Mouse (Mus musculus) ovary, adult 18-20 months (tissue): Measurements from ENCODE around the gene Selenof.

Experiments
- DNase-seq: peaks from one replicate; pipeline ENCODE4 v3.0.0; 2022; ENCODE audit warnings: low spot score, mixed read lengths

The Selenof gene

GRCm38 (mm10) chr3:144570047-144570815 is at the start of gene Selenof, which contains the start of gene Hs2st1:
Gene Selenof, plus strand, starts transcription at chr3:144570304.
Gene Hs2st1, minus strand, starts transcription at chr3:144570181.
- DNase-seq = peak; percentile 99

GRCm38 (mm10) chr3:144527918-144528317 is 42.2 kb upstream of the Selenof start:
- DNase-seq = no peak

GRCm38 (mm10) chr3:144531023-144531422 is 39.1 kb upstream of the Selenof start:
- peak; percentile 14 for DNase-seq

GRCm38 (mm10) chr3:144535056-144535455 is 35.0 kb upstream of the Selenof start:
- no peak for DNase-seq

GRCm38 (mm10) chr3:144537078-144537855 is 32.8 kb upstream of the Selenof start:
- DNase-seq = no peak

GRCm38 (mm10) chr3:144539051-144539450 is 31.1 kb upstream of the Selenof start:
- DNase-seq = no peak

GRCm38 (mm10) chr3:144540805-144541204 is 29.3 kb upstream of the Selenof start:
- DNase-seq = no peak

- no peak for DNase-seq
Measured at GRCm38 (mm10) chr3:144541906-144542438, 28.1 kb upstream of the Selenof start.

- no peak for DNase-seq
Measured at GRCm38 (mm10) chr3:144545152-144545551, 25.0 kb upstream of the Selenof start.

- DNase-seq = no peak
Measured at GRCm38 (mm10) chr3:144545832-144546231, 24.3 kb upstream of the Selenof start.

- no peak for DNase-seq
Measured at GRCm38 (mm10) chr3:144546490-144546889, 23.6 kb upstream of the Selenof start.

GRCm38 (mm10) chr3:144548186-144548845 is 21.8 kb upstream of the Selenof start:
- no peak for DNase-seq

- DNase-seq = no peak
Measured at GRCm38 (mm10) chr3:144550036-144550435, 20.1 kb upstream of the Selenof start.

- no peak for DNase-seq
Measured at GRCm38 (mm10) chr3:144550659-144551058, 19.4 kb upstream of the Selenof start.

- DNase-seq = no peak
Measured at GRCm38 (mm10) chr3:144551416-144551815, 18.7 kb upstream of the Selenof start.

GRCm38 (mm10) chr3:144553942-144554341 is 16.2 kb upstream of the Selenof start:
- DNase-seq = no peak

GRCm38 (mm10) chr3:144554503-144554902 is 15.6 kb upstream of the Selenof start:
- DNase-seq = no peak

GRCm38 (mm10) chr3:144555144-144555543 is 15.0 kb upstream of the Selenof start:
- DNase-seq = no peak

GRCm38 (mm10) chr3:144556625-144557324 is 13.3 kb upstream of the Selenof start:
- DNase-seq = no peak

GRCm38 (mm10) chr3:144558274-144558673 is 11.8 kb upstream of the Selenof start:
- no peak for DNase-seq

- no peak for DNase-seq
Measured at GRCm38 (mm10) chr3:144561511-144562250, 8.4 kb upstream of the Selenof start.
